In the genomic region with DNA sequence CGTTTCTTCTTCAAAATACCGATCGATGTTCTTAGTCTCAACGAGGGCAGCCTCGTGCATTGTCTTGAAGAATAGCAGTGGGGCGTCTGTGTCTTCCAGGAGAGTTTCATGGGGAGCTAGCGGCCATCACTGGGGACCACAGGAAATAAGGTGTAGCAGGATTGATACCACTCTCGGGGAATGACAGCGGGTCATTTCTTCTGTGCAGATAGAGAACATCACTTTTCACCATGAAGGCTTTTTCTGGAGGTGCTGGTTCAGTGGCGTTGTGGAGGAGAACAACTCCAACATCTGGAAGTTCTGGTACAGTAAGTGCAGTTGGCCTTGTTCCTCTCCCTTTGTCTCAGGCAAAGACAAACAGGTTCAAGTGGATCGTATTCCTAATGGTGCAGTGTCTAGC, we compare ENCODE assay signal across 20 mouse cellular contexts. TPM values are rescaled to one million over a fixed set of nuclear protein-coding genes. Genes with fewer than 3 reads are reported as not detected.
A peak's percentile ranks its signal among the peaks of the same experiment; 100 is the strongest.
DNase-seq lines count a peak whose midpoint lies in the region; ATAC-seq and TF ChIP-seq lines count a peak whose summit lies in the region.
"Had no signal": no experiment of that assay in that cellular context is flagged by ENCODE, and none has a peak within 500 bp of the region (broad histone marks: within the 10 kb centered on the region; RNA-seq: fewer than 3 reads in every experiment).

No protein-coding gene starts in this region.

- intact Hi-C loops in heart, adult 2 months (cut with DNase I): loop anchor here (2.0 kb wide), 1 partner anchor 19 kb away; no protein-coding TSS in a partner anchor

- H3K36me3 ChIP-seq in heart, adult 2 months (ENCODE audit: control insufficient read depth, insufficient read depth, low read length): peaks cover 5% of the 10 kb centered on the region
- no peaks in the 10 kb centered on the region for H3K36me3 ChIP-seq in heart, embryonic 12.5 days
- no peaks in the 10 kb centered on the region for H3K36me3 ChIP-seq in heart, embryonic 16.5 days (ENCODE audit: control insufficient read depth, insufficient read depth)
- H3K36me3 ChIP-seq: embryonic facial prominence, embryonic 12.5 days; forebrain, embryonic 15.5 days; hindbrain, embryonic 12.5 days had no signal

- peak overlapping the region; percentile 55 for H3K4me3 ChIP-seq in heart, adult 2 months
- H3K4me3 ChIP-seq in brown adipose tissue, adult 24 weeks (ENCODE audit: insufficient read depth, low read depth, low read length): peak overlapping the region; percentile 70
- H3K4me3 ChIP-seq in heart, embryonic 12.5 days: peak overlapping the region; percentile 7
- H3K4me3 ChIP-seq in heart, embryonic 16.5 days (ENCODE audit: low read length): peak overlapping the region; percentile 49
- H3K4me3 ChIP-seq: embryonic facial prominence, embryonic 12.5 days; forebrain, embryonic 15.5 days; hindbrain, embryonic 12.5 days had no signal

- no peak for TF ChIP-seq CTCF in heart, adult 2 months (IDR thresholded peaks at IDR 0.05)

- no peak for TF ChIP-seq POLR2A in heart, adult 2 months (IDR thresholded peaks at IDR 0.05; ENCODE audit: insufficient read depth, low read depth, low read length)

- DNase-seq in heart, adult 2 months: peak in 1 of 2 experiments; percentile 32
- DNase-seq in heart, adult 9 months (ENCODE audit: low spot score in 2 of 2): no peak
- DNase-seq in lung, postnatal 10 days: no peak
- DNase-seq in lung, postnatal 25 days (ENCODE audit: low spot score): no peak
- DNase-seq in cerebellum, adult 8-10 months: no peak
- DNase-seq: cerebellum, adult 11 months; cerebellum, adult 9-10 months; cerebellum, postnatal 25 days; kidney, adult 8-10 months had no signal

- no peaks in the 10 kb centered on the region for H3K9me3 ChIP-seq in heart, embryonic 12.5 days (replicated peaks)
- H3K9me3 ChIP-seq in heart, embryonic 16.5 days (replicated peaks; ENCODE audit: control insufficient read depth, low read length): no peaks in the 10 kb centered on the region
- H3K9me3 ChIP-seq: embryonic facial prominence, embryonic 12.5 days; forebrain, embryonic 15.5 days; hindbrain, embryonic 12.5 days had no signal

- peak overlapping the region; percentile 70 for H3K9ac ChIP-seq in heart, adult 2 months (ENCODE audit: low read depth, low read length)
- no peak overlapping the region for H3K9ac ChIP-seq in heart, embryonic 12.5 days
- peak overlapping the region; percentile 67 for H3K9ac ChIP-seq in heart, embryonic 16.5 days (ENCODE audit: low read length)
- H3K9ac ChIP-seq: embryonic facial prominence, embryonic 12.5 days; forebrain, embryonic 15.5 days; hindbrain, embryonic 12.5 days had no signal

- H3K4me2 ChIP-seq in heart, embryonic 12.5 days: peak overlapping the region; percentile 55
- H3K4me2 ChIP-seq in heart, embryonic 16.5 days (ENCODE audit: low read depth, low read length): peak overlapping the region; percentile 55
- H3K4me2 ChIP-seq: embryonic facial prominence, embryonic 12.5 days; forebrain, embryonic 15.5 days; hindbrain, embryonic 12.5 days had no signal

- H3K79me2 ChIP-seq in heart, adult 2 months (replicated peaks; ENCODE audit: control insufficient read depth, insufficient read depth, low read length): no peaks in the 10 kb centered on the region

- peaks cover 1% of the 10 kb centered on the region; the same call in 1 of the 2 replicates for H3K4me1 ChIP-seq in heart, adult 2 months (ENCODE audit: control insufficient read depth, insufficient read depth, low read length)
- peaks cover 6% of the 10 kb centered on the region; the same call in 1 of the 2 replicates for H3K4me1 ChIP-seq in brown adipose tissue, adult 24 weeks (ENCODE audit: control insufficient read depth, insufficient read depth, insufficient read length, low read length)
- peaks cover 17% of the 10 kb centered on the region for H3K4me1 ChIP-seq in heart, embryonic 12.5 days (replicated peaks)
- H3K4me1 ChIP-seq in heart, embryonic 16.5 days (ENCODE audit: control insufficient read depth, insufficient read depth, low read length): peaks cover 10% of the 10 kb centered on the region
- H3K4me1 ChIP-seq: embryonic facial prominence, embryonic 12.5 days; forebrain, embryonic 15.5 days; hindbrain, embryonic 12.5 days had no signal

- H3K27ac ChIP-seq in heart, adult 2 months: peak overlapping the region; percentile 91
- H3K27ac ChIP-seq in brown adipose tissue, adult 24 weeks (replicated peaks; ENCODE audit: low read depth, low read length): peak overlapping the region; percentile 84
- H3K27ac ChIP-seq in heart, embryonic 12.5 days (ENCODE audit: poor library complexity, severe bottlenecking): peak overlapping the region; percentile 90
- H3K27ac ChIP-seq in heart, embryonic 16.5 days (ENCODE audit: low read length): peak overlapping the region; percentile 96
- H3K27ac ChIP-seq: embryonic facial prominence, embryonic 12.5 days; forebrain, embryonic 15.5 days; hindbrain, embryonic 12.5 days had no signal

- WGBS in heart, adult 2 months: 67% methylated on average over 11 of the region's 11 CpGs
- 82% methylated on average over 11 of the region's 11 CpGs for WGBS in heart, embryonic 12.5 days
- WGBS in heart, embryonic 16.5 days: 72% methylated on average over 11 of the region's 11 CpGs

- TF ChIP-seq EP300 in heart, adult 2 months (IDR thresholded peaks at IDR 0.05; ENCODE audit: insufficient read depth, low read depth, low read length): no peak

- ATAC-seq in heart, embryonic 12.5 days (ENCODE audit: insufficient number of reproducible peaks, low FRiP score): no peak
- ATAC-seq in heart, embryonic 16.5 days (replicated peaks; ENCODE audit: extremely low read depth, insufficient read depth, low FRiP score): no peak; the same call in 1 of the 2 replicates
- ATAC-seq: forebrain, embryonic 15.5 days; hindbrain, embryonic 16.5 days; inflammation-experienced regulatory T-cells, adult 6 months; intestine, postnatal 0 days had no signal

- no peaks in the 10 kb centered on the region for H3K27me3 ChIP-seq in heart, adult 2 months (ENCODE audit: control insufficient read depth, insufficient read depth, low read length)
- no peaks in the 10 kb centered on the region for H3K27me3 ChIP-seq in heart, embryonic 12.5 days (replicated peaks)
- no peaks in the 10 kb centered on the region for H3K27me3 ChIP-seq in heart, embryonic 16.5 days (ENCODE audit: control insufficient read depth, insufficient read depth, low read length)
- H3K27me3 ChIP-seq: embryonic facial prominence, embryonic 12.5 days; forebrain, embryonic 15.5 days; hindbrain, embryonic 12.5 days had no signal

RNA-seq across cellular contexts. Expression of a gene that starts 0.5 kb away (rescaled TPM):
- 100 to 1,000 TPM; 142 to 178 TPM for total RNA-seq in heart, adult 2 months (2021)
- polyA plus RNA-seq in heart, adult 2 months (2012; rRNA removed): 89.5 and 174 TPM in 2 replicates
- 29.8 and 37.4 TPM in 2 replicates for polyA plus RNA-seq in brown adipose tissue, adult 24 weeks (2012; ENCODE audit: insufficient read depth, insufficient read length, missing spikeins)
- polyA plus RNA-seq in heart, embryonic 12.5 days (2016; fragmentation: Nextera tagmentation; extraction: Ambion mirVana): 21.1 and 22.9 TPM in 2 replicates
- polyA plus RNA-seq in heart, embryonic 16.5 days (2015; fragmentation: Nextera tagmentation; extraction: Ambion mirVana): 49.7 and 58.2 TPM in 2 replicates
- total RNA-seq: ES-E14 had no signal
- polyA plus RNA-seq: forebrain, embryonic 11.5 days; inflammation-experienced regulatory T-cells, adult 6 months had no signal

RNA-seq across cellular contexts. Expression of a gene that starts 15.4 kb away (rescaled TPM):
- total RNA-seq in heart, adult 2 months (2021): under 1 TPM; 0.52 to 0.57 TPM
- polyA plus RNA-seq in heart, adult 2 months (2012; rRNA removed): 0.72 and 1.3 TPM in 2 replicates
- polyA plus RNA-seq in brown adipose tissue, adult 24 weeks (2012; ENCODE audit: insufficient read depth, insufficient read length, missing spikeins): 2.7 and 3.0 TPM in 2 replicates
- polyA plus RNA-seq in heart, embryonic 12.5 days (2016; fragmentation: Nextera tagmentation; extraction: Ambion mirVana): 1.7 and 2.1 TPM in 2 replicates
- polyA plus RNA-seq in heart, embryonic 16.5 days (2015; fragmentation: Nextera tagmentation; extraction: Ambion mirVana): 1.6 and 1.7 TPM in 2 replicates

Comparison
In these comparisons a context has a peak if more than half of its experiments do, and no peak if none do; other contexts are left out.
1. H3K4me3 ChIP-seq: peak in every context shown above with its lines; median percentile 70 in brown adipose tissue, adult 24 weeks; 55 in heart, adult 2 months; 49 in heart, embryonic 16.5 days; 7 in heart, embryonic 12.5 days.